Mouse (Mus musculus): ENCODE data around the gene Nudt16. TPM values are rescaled to one million over a fixed set of nuclear protein-coding genes. Genes with fewer than 3 reads are reported as not detected.
"Not testable (repeated sequence)": the region's sequence is repeated elsewhere in the genome, so short reads cannot be mapped to it uniquely, and the experiment has no call there.

The Nudt16 gene
- 10 to 100 TPM; 15.5 to 17.7 TPM for total RNA-seq (2021)
- long read RNA-seq, experiment 1, transcript Nudt16-204 (1 exons, 2,147 nt) = major isoform, 6 of 16 reads
- long read RNA-seq, experiment 1, transcript Nudt16-201 (3 exons, 1,631 nt) = major isoform, 6 of 16 reads
- long read RNA-seq, experiment 1, partial matches to known transcripts = 2 of 16 reads
- long read RNA-seq, experiment 1, other reads (novel, unspliced or antisense) = 0 of 16 reads
- long read RNA-seq, experiment 2, partial matches to known transcripts = 2 of 6 reads
- long read RNA-seq, experiment 2, other reads (novel, unspliced or antisense) = 0 of 6 reads

GRCm38 (mm10) chr9:105131253-105132001 is at the start of gene Nudt16:
Gene Nudt16 (minus strand): TSS chr9:105131824.
- H3K27ac ChIP-seq = peak within 1 kb of the TSS; percentile 90
- intact Hi-C loops (cut with DNase I) = loop anchor here (2.0 kb wide), 1 partner anchor 79 kb away; the partner anchor contains the start of gene Mrpl3
- peak within 1 kb of the TSS; percentile 78 for H3K4me3 ChIP-seq
- TF ChIP-seq CTCF (IDR thresholded peaks at IDR 0.05) = no peak
- DNase-seq (ENCODE audit: extremely low spot score in 1 of 2, low spot score in 2 of 2) = peak; percentile 83 to 87

- Histone ChIP-seq H3K4me3 (no peak within 1 kb of the TSS), H3K27ac (no peak within 1 kb of the TSS)
- no peak for DNase-seq (ENCODE audit: extremely low spot score in 1 of 2, low spot score in 2 of 2)
- TF ChIP-seq CTCF (IDR thresholded peaks at IDR 0.05) = no peak
- intact Hi-C loops (cut with DNase I) = no loop called here
These were observed 13.4 kb upstream of the Nudt16 start, which contains the start of gene 1700080E11Rik for GRCm38 (mm10) chr9:105144992-105145391. Gene 1700080E11Rik (minus strand): TSS chr9:105145092.

- no peak overlapping the region for H3K27ac ChIP-seq
- intact Hi-C loops (cut with DNase I) = loop anchor here (5.0 kb wide), 1 partner anchor 113 kb away; no protein-coding TSS in a partner anchor
- no peak for TF ChIP-seq CTCF (IDR thresholded peaks at IDR 0.05)
- DNase-seq (ENCODE audit: extremely low spot score in 1 of 2, low spot score in 2 of 2) = no peak
- no peak overlapping the region for H3K4me3 ChIP-seq
These were observed 7.6 kb upstream of the Nudt16 start for GRCm38 (mm10) chr9:105139204-105139603.

- no peak for TF ChIP-seq CTCF (IDR thresholded peaks at IDR 0.05)
- intact Hi-C loops (cut with DNase I) = loop anchor here (5.0 kb wide), 1 partner anchor 116 kb away; no protein-coding TSS in a partner anchor
- DNase-seq (ENCODE audit: extremely low spot score in 1 of 2, low spot score in 2 of 2) = no peak
- no peak overlapping the region for H3K4me3 ChIP-seq
- no peak overlapping the region for H3K27ac ChIP-seq
These were observed 4.8 kb upstream of the Nudt16 start for GRCm38 (mm10) chr9:105136404-105136803.

- H3K27ac ChIP-seq = no peak overlapping the region
These were observed 2.9 kb upstream of the Nudt16 start for GRCm38 (mm10) chr9:105134536-105134935.

GRCm38 (mm10) chr9:105132002-105132367 is 361 bp upstream of the Nudt16 start:
- TF ChIP-seq CTCF (IDR thresholded peaks at IDR 0.05) = no peak
- intact Hi-C loops (cut with DNase I) = no loop called here

More at GRCm38 (mm10) chr9:105134536-105134935, 2.9 kb upstream of the Nudt16 start:
- no peak for DNase-seq (ENCODE audit: extremely low spot score in 1 of 2, low spot score in 2 of 2)
- no peak overlapping the region for H3K4me3 ChIP-seq
- intact Hi-C loops (cut with DNase I) = no loop called here
- no peak for TF ChIP-seq CTCF (IDR thresholded peaks at IDR 0.05)

GRCm38 (mm10) chr9:105130331-105130730 is 1.3 kb downstream of the Nudt16 start:
- no peak for DNase-seq (ENCODE audit: extremely low spot score in 1 of 2, low spot score in 2 of 2)
- intact Hi-C loops (cut with DNase I) = loop anchor here (2.0 kb wide), 1 partner anchor 78 kb away; the partner anchor contains the start of gene Mrpl3
- H3K4me3 ChIP-seq = no peak overlapping the region
- H3K27ac ChIP-seq = no peak overlapping the region
- TF ChIP-seq CTCF (IDR thresholded peaks at IDR 0.05) = no peak

More at GRCm38 (mm10) chr9:105132002-105132367, 361 bp upstream of the Nudt16 start:
- DNase-seq (ENCODE audit: extremely low spot score in 1 of 2, low spot score in 2 of 2) = no peak
- H3K4me3 ChIP-seq = peak overlapping the region; percentile 78
- peak overlapping the region; percentile 90 for H3K27ac ChIP-seq

- peak in 1 of 2 experiments; percentile 4 for DNase-seq (ENCODE audit: extremely low spot score in 1 of 2, low spot score in 2 of 2)
- H3K27ac ChIP-seq; intact Hi-C loops (cut with DNase I); H3K4me3 ChIP-seq: not testable (repeated sequence)
These were observed 6.4 kb downstream of the Nudt16 start for GRCm38 (mm10) chr9:105125206-105125605.

GRCm38 (mm10) chr9:105103893-105104292 is 27.7 kb downstream of the Nudt16 start:
- no peak for TF ChIP-seq CTCF (IDR thresholded peaks at IDR 0.05)
- no peak for DNase-seq (ENCODE audit: extremely low spot score in 1 of 2, low spot score in 2 of 2)
- H3K4me3 ChIP-seq = no peak overlapping the region
- H3K27ac ChIP-seq = no peak overlapping the region
- intact Hi-C loops (cut with DNase I) = no loop called here

GRCm38 (mm10) chr9:105101911-105102310 is 29.7 kb downstream of the Nudt16 start:
- no peak for TF ChIP-seq CTCF (IDR thresholded peaks at IDR 0.05)
- no peak overlapping the region for H3K27ac ChIP-seq
- no peak overlapping the region for H3K4me3 ChIP-seq
- DNase-seq (ENCODE audit: extremely low spot score in 1 of 2, low spot score in 2 of 2) = no peak
- intact Hi-C loops (cut with DNase I) = no loop called here

- TF ChIP-seq CTCF (IDR thresholded peaks at IDR 0.05) = no peak
- no peak overlapping the region for H3K27ac ChIP-seq
- DNase-seq (ENCODE audit: extremely low spot score in 1 of 2, low spot score in 2 of 2) = no peak
- no peak overlapping the region for H3K4me3 ChIP-seq
- intact Hi-C loops (cut with DNase I) = no loop called here
These were observed 30.6 kb downstream of the Nudt16 start for GRCm38 (mm10) chr9:105100807-105101570.
